Mouse (Mus musculus): ENCODE measurements around the gene Catspere2.

DNA sequence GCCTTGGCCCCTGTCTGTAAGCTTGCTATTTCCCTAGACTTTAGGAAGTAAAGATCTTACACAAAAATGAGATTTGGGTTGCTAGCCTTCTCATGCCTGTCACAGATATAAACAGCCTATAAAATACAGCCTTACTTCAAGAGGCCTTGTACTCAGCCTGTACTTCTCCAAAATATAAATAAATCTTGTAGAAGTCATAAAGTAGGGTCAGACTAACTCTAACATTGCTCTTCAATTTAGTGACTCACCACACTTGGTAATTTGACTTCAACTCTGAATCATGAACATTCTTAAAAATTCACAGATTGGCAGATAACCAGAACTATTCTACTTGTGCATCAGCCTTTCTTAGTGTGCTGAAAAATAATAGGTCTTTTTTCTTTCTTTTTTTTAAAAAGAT lies 233.9 kb downstream of the Catspere2 start:
- TF ChIP-seq CTCF (IDR thresholded peaks at IDR 0.05; ENCODE audit: low read depth, low read length) (no peak), TAL1 (conservative IDR thresholded peaks at IDR 0.05; ENCODE audit: low read depth, low read length) (no peak), POLR2AphosphoS5 (IDR thresholded peaks at IDR 0.05; ENCODE audit: insufficient replicate concordance, low read depth, low read length) (no peak)

Measured in G1E (cell line).